Mouse (Mus musculus): ENCODE results near the gene Col23a1.

- TF ChIP-seq POLR2A (IDR thresholded peaks at IDR 0.05; ENCODE audit: insufficient read depth, low read length) (no peak), CTCF (IDR thresholded peaks at IDR 0.05; ENCODE audit: low read depth, low read length) (no peak)
Measured at GRCm38 (mm10) chr11:51551253-51551652, 261.5 kb downstream of the Col23a1 start.
